Mouse (Mus musculus) left cerebral cortex, adult 9 months (tissue): ENCODE measurements at regions not wholly inside any gene's neighbourhood (a gene's known extent, or its start where the extent isn't known, plus 50 kb on each side); places are given as distances from the start of the nearest gene placed in this dataset.

ENCODE experiments used
- DNase-seq, 2 experiments: peaks; one replicate each; pipeline ENCODE4 v3.0.0; 2022; ENCODE audit warnings: low spot score in 2 of 2

- DNase-seq = no peak
Measured at GRCm38 (mm10) chr11:64230071-64230470, 150.8 kb upstream of the Cox10 start.

- DNase-seq = no peak
Measured at GRCm38 (mm10) chr11:64220888-64221287, 141.6 kb upstream of the Cox10 start.

- no peak for DNase-seq
Measured at GRCm38 (mm10) chr11:64217181-64217580, 137.9 kb upstream of the Cox10 start.

GRCm38 (mm10) chr11:64210916-64211315, 131.6 kb upstream of the Cox10 start:
- DNase-seq = no peak

GRCm38 (mm10) chr11:64208306-64208705, 129.0 kb upstream of the Cox10 start:
- DNase-seq = no peak

GRCm38 (mm10) chr11:64207358-64207864, 128.1 kb upstream of the Cox10 start:
- no peak for DNase-seq

- no peak for DNase-seq
Measured at GRCm38 (mm10) chr11:64206155-64206554, 126.9 kb upstream of the Cox10 start.

GRCm38 (mm10) chr11:64205069-64205468, 125.8 kb upstream of the Cox10 start:
- no peak for DNase-seq

GRCm38 (mm10) chr11:64204305-64204704, 125.0 kb upstream of the Cox10 start:
- DNase-seq = no peak

- DNase-seq = no peak
Measured at GRCm38 (mm10) chr11:64200874-64201273, 121.6 kb upstream of the Cox10 start.

GRCm38 (mm10) chr11:64195272-64195671, 116.0 kb upstream of the Cox10 start:
- DNase-seq = no peak

- DNase-seq = no peak
Measured at GRCm38 (mm10) chr11:64188701-64189100, 109.4 kb upstream of the Cox10 start.

GRCm38 (mm10) chr11:64187488-64188444, 108.5 kb upstream of the Cox10 start:
- no peak for DNase-seq

GRCm38 (mm10) chr11:64187007-64187406, 107.7 kb upstream of the Cox10 start:
- DNase-seq = no peak

GRCm38 (mm10) chr11:64186590-64186989, 107.3 kb upstream of the Cox10 start:
- DNase-seq = no peak

- DNase-seq = no peak
Measured at GRCm38 (mm10) chr11:64180036-64180435, 100.8 kb upstream of the Cox10 start.

- DNase-seq = no peak
Measured at GRCm38 (mm10) chr11:64173421-64174062, 94.3 kb upstream of the Cox10 start.

GRCm38 (mm10) chr11:64172926-64173325, 93.7 kb upstream of the Cox10 start:
- DNase-seq = no peak

GRCm38 (mm10) chr11:64168626-64169025, 89.4 kb upstream of the Cox10 start:
- no peak for DNase-seq

GRCm38 (mm10) chr11:64164796-64165195, 85.5 kb upstream of the Cox10 start:
- no peak for DNase-seq

- DNase-seq = peak in 1 of 2 experiments; percentile 20
Measured at GRCm38 (mm10) chr11:64158281-64158680, 79.0 kb upstream of the Cox10 start.

- no peak for DNase-seq
Measured at GRCm38 (mm10) chr11:64156640-64157039, 77.4 kb upstream of the Cox10 start.

- DNase-seq = no peak
Measured at GRCm38 (mm10) chr11:64139483-64139882, 60.2 kb upstream of the Cox10 start.
